Mouse (Mus musculus) brain, embryonic 14.5 days (tissue): ENCODE measurements at regions not wholly inside any gene's neighbourhood (a gene's known extent, or its start where the extent isn't known, plus 50 kb on each side); places are given as distances from the start of the nearest gene placed in this dataset.

ENCODE experiments used
- DNase-seq: peaks from one replicate; pipeline ENCODE4 v3.0.0-alpha.2; 2011; ENCODE audit warnings: low read depth
- CTCF ChIP-seq: fragments of 200-500 bp; IDR thresholded peaks from 2 replicates; pipeline ENCODE4 v1.5.1; 2012; ENCODE audit warnings: inconsistent platforms, mild to moderate bottlenecking, moderate library complexity, borderline replicate concordance; ENCODE audit not compliant: insufficient read depth, insufficient read length; ENCODE audit errors: extremely low read depth
- POLR2A ChIP-seq: fragments of 200-500 bp; IDR thresholded peaks from 2 replicates; pipeline ENCODE4 v1.6.1; 2012; ENCODE audit warnings: mild to moderate bottlenecking, inconsistent platforms, borderline replicate concordance; ENCODE audit not compliant: poor library complexity, insufficient read depth, insufficient read length, severe bottlenecking; ENCODE audit errors: extremely low read depth

DNA sequence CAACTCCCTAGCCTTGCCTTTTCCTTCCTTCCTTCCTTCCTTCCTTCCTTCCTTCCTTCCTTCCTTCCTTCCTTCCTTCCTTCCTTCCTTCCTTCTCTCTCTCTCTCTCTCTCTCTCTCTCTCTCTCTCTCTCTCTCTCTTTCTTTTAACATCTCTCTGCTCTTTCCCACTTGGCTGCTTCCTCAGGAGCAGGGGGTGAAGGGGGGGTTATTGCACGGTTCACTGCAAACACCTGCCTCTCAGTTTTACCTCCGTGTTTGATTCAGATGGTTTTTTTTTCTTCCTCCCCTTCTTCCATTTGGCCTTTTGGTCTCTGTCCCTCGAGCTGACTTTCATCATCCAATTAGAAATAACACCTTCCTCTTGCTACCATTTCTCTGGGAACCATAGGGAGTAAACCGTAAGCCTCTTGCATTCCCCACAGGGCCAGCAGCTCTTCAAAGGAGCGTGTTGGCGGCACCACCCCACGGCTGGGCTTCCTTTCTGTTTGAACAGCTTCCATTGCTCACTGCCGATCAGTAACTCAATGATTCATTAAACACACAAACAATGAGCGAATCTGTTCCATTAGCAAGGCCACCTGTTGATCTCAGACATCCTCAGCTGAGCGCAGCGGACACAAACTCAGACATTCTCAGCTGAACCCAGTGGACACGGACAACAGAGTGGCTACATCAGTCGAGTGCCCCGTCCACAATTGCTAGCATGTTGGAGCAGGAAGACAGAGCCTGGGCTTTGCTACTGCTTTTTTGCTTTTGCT is 318.4 kb upstream of the Gm15217 start:
- TF ChIP-seq POLR2A (no peak), CTCF (no peak)
- peak; percentile 80 for DNase-seq

DNA sequence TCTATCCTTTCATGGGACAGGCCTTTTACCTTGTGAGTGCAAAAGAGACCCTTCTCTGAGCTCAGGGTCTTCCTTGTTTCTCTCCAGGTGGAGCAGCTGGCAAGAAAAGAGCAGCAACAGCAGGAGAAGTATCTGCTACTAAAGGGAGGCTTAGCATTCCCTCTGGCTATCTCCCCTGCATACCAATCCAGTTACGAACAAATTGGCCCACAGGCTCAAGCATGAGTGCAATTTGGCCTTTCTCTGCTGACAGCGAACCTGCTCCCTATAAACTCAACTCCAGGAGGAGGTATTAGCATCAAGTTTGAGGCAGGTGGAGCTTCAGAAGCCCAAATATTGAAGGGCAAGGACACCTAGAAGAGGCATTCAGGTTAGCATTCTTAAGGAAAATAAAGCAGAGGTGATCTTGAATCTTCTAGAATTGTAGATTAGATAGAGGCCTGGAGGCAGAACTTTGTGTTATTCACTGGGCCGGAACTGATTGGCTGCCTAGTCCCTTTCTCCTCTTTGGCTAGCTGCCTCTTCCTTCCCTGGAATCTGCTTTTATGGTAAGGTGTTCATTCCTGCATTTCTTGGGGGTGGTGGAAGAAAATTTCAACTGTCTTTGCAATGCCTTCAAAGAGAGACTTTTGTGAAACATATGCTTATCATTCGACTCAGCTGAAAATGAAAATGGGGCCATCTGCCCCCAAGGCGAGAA is 312.0 kb upstream of the Gm15217 start:
- no peak for DNase-seq
- TF ChIP-seq CTCF (no peak), POLR2A (no peak)

DNA sequence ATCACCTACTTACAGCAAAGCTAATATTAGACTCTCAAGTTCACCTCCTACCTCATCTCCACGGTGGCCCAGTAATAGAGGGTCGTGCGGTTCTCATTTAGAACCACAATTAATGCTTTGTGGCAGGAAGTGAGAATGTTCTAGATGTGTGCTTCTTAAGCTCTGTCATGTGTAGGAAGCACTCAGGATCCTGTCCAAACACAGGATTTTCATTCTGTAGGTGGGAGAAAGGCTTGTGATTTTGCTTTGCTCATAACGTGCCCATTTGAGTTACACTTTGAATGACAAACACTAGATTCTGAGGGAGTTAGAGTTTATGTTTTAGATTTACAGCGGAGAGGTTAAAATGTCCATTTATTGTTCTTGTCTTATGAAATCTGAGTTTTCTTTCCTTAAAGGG is 308.0 kb upstream of the Gm15217 start:
- no peak for TF ChIP-seq POLR2A
- TF ChIP-seq CTCF, result no peak
- no peak for DNase-seq

DNA sequence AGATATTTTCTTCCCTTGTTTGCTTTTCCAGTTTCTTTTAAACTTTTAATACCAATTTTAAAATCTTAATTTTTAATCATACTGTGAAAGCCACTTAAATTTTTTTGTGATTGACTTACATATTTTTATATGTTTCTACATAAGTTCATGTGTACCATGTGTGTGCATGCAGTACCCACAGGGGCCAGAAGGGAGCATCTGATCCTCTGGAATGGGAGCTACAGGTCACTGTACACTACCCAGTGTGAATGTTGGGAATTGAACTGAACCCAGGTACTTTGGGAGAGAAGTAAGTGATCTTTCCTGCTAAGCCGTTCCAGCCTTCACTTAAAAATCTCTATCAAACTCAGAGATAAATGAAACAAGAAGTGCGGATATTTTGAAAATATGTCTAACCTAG is 302.5 kb upstream of the Gm15217 start:
- TF ChIP-seq POLR2A (no peak), CTCF (peak; percentile 20; the same call in 1 of the 2 replicates)
- DNase-seq, result peak; percentile 38

DNA sequence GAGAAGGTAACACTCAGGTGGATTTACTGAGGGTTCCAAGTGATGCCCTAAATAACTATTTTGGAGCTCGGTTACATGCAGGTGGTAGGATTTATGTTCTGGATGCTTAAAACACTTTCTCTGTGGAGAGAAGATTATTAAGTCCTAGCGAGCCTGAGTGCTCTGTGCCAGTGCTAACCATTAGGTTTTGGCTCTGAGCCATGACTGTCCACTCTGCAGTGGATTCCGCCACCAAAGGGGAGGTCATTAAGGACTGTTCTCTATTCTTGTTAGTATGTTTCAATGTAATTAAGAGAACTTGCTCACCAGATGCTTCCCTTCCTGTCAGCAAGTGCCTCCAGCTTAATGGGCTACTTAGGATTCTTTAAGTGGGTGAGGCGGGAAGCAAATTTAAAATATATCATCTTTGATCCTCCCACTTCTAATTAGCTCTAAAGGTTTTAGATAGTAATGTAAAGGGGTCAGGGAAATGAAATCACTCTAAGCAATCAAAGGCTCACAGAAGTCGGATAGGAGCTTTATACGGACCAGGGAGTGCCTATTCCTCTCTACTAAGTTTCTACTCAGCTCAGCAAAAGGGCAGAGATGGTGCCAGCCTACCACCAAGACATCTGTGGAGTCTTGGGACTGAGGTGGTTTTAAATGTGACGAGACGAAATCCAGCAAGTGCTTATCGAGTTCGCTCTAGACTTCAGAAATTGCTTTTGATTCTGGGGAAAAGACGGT is 301.6 kb upstream of the Gm15217 start:
- DNase-seq, result peak; percentile 85
- TF ChIP-seq POLR2A, result no peak
- no peak for TF ChIP-seq CTCF

DNA sequence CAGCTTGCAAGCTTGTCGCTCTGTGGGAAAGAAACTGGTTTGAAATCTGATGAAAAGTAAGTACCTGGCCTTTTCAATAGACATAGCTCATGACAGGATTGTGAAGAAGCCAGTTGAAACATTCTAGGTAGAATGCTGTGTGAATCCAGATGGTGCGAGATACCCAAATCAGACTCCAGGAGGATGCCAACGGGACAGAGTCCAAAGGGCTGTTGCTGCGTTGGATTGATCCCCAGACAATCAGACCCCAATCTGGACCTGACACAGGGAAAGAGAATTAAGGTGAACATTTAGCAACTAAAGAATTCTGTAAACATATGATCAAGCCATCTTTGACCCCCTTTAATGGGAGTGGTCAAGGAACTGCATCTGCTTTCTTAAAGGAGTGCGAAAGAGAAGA is 296.6 kb upstream of the Gm15217 start:
- TF ChIP-seq POLR2A (no peak), CTCF (no peak)
- no peak for DNase-seq

DNA sequence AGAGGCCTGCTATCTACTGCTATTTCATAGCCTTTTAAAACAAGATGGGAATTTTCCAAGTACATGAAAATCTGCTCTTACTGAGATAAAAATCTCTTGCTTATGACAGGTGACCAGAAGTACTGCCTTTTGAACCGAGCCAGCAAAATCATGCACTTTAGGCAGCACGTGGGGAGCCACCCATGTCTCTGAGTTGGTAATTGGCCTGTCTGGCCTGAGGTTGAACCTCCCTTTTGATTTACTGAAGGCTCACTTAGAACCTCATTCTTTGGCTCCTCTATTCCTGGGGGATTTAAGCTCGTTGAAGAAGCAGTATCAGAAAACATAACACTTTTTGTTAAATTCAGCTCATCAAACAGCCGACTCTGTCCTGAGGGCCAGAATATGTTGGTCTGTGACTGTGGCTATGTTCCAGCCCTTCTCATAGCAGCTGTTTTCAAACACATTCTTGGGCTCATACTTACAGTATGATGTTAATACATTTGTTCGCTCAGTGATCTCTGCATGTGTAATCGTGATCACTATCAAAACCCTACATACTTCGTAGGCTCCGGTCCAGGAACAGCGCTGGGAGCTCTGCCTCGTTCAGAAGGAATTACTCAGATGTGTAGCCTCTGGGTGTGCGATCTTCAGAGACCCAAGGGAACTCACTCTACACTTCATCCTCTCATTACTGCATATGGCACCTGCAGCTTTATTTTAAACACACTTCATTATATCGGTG is 290.1 kb upstream of the Gm15217 start:
- DNase-seq, result peak; percentile 17
- TF ChIP-seq POLR2A (no peak), CTCF (no peak)

DNA sequence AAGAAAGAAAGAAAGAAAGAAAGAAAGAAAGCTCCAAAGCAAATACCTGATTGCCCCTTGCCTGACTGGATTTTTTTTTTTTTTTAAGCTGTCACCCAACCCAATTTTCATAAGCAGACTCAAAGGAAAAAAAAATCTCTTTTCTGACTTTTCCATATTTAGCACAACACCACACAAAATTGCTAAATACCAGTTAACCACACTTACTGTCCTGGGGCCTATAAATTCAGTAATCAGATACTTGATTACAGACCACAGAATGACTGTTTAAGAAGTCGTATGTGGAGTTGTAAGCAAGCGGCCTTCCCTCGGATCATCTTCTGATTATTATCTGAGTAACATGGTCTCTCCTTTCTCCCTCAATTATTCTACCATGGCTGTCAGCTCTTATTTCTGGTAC is 263.3 kb upstream of the Gm15217 start:
- DNase-seq, result no peak
- TF ChIP-seq CTCF (no peak), POLR2A (no peak)

DNA sequence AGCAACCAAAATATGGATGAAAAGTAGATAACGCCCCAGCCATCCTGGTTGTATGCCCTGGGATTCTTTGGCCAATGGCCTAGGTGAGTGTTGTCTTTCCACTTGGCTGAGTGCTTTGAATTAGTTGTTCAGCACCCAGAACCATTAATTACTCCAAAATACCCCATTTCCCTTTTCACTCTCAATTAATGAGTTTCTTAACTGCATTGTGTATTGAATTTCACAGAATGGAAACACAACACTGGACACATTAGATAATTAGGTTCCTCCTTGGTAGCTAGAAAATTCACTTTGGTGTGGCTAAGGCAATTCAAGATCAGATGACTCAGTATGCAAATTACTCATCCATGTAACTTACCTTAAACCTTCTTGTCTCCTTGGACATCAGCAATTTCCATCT is 252.7 kb upstream of the Gm15217 start:
- DNase-seq, result peak; percentile 27
- TF ChIP-seq POLR2A (no peak), CTCF (no peak)

DNA sequence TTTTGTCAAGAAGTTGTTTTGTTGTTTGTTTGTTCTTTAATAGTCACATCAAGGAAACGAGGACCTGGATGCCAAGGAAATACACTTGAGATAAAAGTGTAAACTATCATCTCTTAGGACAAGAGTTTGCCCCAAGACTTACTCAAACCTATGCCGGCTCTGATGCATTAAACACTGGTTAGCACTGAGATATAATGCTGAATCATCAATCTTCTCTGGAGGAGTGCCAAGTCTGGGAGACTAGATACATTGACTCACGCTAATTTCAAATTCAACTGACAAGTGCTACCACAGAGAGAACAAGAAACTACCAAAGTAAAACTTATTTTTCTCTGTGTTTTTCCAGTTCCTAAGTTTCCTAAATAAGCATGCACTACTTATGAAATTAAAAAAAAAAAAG is 249.5 kb upstream of the Gm15217 start:
- TF ChIP-seq POLR2A (no peak), CTCF (no peak)
- DNase-seq, result peak; percentile 39

DNA sequence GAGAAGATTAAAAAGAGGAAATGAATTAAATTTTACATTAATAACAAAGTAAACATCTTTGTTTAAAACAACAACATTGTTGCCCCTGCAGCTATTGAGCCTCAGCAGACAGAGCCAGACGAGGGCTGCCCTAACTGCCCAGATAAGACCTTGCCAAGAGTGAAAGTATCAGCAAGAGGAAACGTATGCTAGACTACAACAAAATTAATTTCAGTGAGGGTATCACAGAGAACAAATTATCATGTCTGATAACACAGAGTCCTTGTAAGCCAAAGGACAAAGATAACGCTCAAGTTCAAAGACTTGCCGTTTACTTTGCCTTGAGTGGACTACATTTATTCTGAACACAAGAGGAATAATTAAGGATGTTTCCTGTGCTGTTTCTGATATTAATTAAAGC is 235.0 kb upstream of the Gm15217 start:
- DNase-seq, result peak; percentile 5
- no peak for TF ChIP-seq POLR2A
- no peak for TF ChIP-seq CTCF
